Mouse (Mus musculus) adrenal gland (tissue): Measurements from ENCODE around the gene Trpc2.

Source experiments
- intact Hi-C: fragments of 180-260 bp; cut with DNase I; formaldehyde crosslinking; loops from one replicate; pipeline ENCODE4 v1.15.1; 2025

Gene Trpc2

GRCm38 (mm10) chr7:102102241-102102640, 19.3 kb downstream of the Trpc2 start:
- intact Hi-C loops = no loop called here

- intact Hi-C loops = no loop called here
Observed at GRCm38 (mm10) chr7:102102696-102103095, 19.8 kb downstream of the Trpc2 start.

GRCm38 (mm10) chr7:102103555-102103954, 20.6 kb downstream of the Trpc2 start:
- intact Hi-C loops = no loop called here

- intact Hi-C loops = no loop called here
Observed at GRCm38 (mm10) chr7:102104126-102104525, 21.2 kb downstream of the Trpc2 start.

- intact Hi-C loops = no loop called here
Observed at GRCm38 (mm10) chr7:102106700-102107141, 23.8 kb downstream of the Trpc2 start.

- intact Hi-C loops = no loop called here
Observed at GRCm38 (mm10) chr7:102108206-102108605, 25.3 kb downstream of the Trpc2 start.

GRCm38 (mm10) chr7:102109171-102109570, 26.3 kb downstream of the Trpc2 start, which contains the start of gene Art5:
Gene Art5, minus strand, starts transcription at chr7:102109489.
- intact Hi-C loops = no loop called here

- intact Hi-C loops = no loop called here
Observed at GRCm38 (mm10) chr7:102109746-102110145, 26.8 kb downstream of the Trpc2 start.

GRCm38 (mm10) chr7:102113151-102113729, 30.3 kb downstream of the Trpc2 start:
- intact Hi-C loops = no loop called here

GRCm38 (mm10) chr7:102116579-102117331, 33.8 kb downstream of the Trpc2 start, which contains the start of gene Chrna10:
Gene Chrna10, minus strand, starts transcription at chr7:102116828.
- intact Hi-C loops = no loop called here

GRCm38 (mm10) chr7:102117382-102117781, 34.5 kb downstream of the Trpc2 start:
- intact Hi-C loops = no loop called here

- intact Hi-C loops = no loop called here
Observed at GRCm38 (mm10) chr7:102120326-102120725, 37.4 kb downstream of the Trpc2 start.

GRCm38 (mm10) chr7:102132395-102132794, 49.5 kb downstream of the Trpc2 start:
- intact Hi-C loops = no loop called here

GRCm38 (mm10) chr7:102137464-102137863, 54.5 kb downstream of the Trpc2 start:
- intact Hi-C loops = loop anchor here (5.0 kb wide), 1 partner anchor 40 kb away; no protein-coding TSS in a partner anchor

- intact Hi-C loops = loop anchor here (5.0 kb wide), 1 partner anchor 39 kb away; no protein-coding TSS in a partner anchor
Observed at GRCm38 (mm10) chr7:102137898-102138297, 55.0 kb downstream of the Trpc2 start.
